Mouse (Mus musculus) stomach, postnatal 0 days (tissue): ENCODE data around the gene Kcnk7.

Experiments used
- CTCF ChIP-seq: IDR thresholded peaks from 2 replicates; pipeline ENCODE4 v1.5.1; 2016; ENCODE audit warnings: antibody characterized with exemption, low read depth, mild to moderate bottlenecking, moderate library complexity
- EP300 ChIP-seq: optimal IDR thresholded peaks from 2 replicates; pipeline ENCODE3; 2016; ENCODE audit warnings: antibody characterized with exemption

DNA sequence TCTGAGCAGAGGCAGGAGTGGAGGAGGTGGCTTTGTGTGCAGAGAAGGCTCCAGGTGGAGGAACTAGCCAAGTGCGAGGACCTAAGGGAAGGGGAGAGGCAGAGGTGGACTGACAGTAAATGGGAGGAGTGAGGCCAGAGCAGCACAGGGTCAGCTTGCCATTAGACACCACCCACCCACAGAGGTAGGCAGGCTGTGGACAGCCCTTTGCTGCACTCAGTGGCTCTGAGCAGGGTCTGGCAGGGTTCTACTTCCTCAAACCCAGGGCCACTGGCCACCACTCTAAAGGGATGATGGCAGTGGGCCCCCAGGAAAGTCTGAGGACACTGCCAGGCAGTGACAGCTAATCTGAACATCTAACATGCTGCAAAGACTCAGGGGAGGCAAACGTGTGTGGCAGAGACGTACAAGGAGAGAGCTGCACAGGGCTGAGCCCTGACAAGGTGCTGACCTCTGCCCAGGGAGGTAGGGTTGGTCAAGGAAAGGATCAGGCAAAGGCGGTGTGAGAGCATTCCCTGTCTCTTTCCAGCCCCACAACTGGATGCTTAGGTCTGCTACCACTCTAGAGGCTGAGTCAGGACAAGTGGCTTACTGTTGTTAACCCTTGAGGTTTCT is 19.9 kb downstream of the Kcnk7 start:
- TF ChIP-seq CTCF, result no peak
- TF ChIP-seq EP300, result no peak
